Mouse (Mus musculus): ENCODE measurements around the gene Gm20388.

GRCm38 (mm10) chr8:120248451-120248850 is 337.8 kb downstream of the Gm20388 start:
- TF ChIP-seq CTCF (IDR thresholded peaks at IDR 0.05; ENCODE audit: low read depth) (no peak), EP300 (optimal IDR thresholded peaks at IDR 0.05) (no peak)
